Mouse (Mus musculus) urinary bladder, adult 18-20 months (tissue): Measurements from ENCODE around the gene Prpf38b.

Source experiments
- DNase-seq, 2 experiments: peaks; one replicate each; pipeline ENCODE4 v3.0.0; 2022; ENCODE audit warnings: low spot score in 2 of 2, mixed read lengths in 2 of 2

The Prpf38b gene

DNA sequence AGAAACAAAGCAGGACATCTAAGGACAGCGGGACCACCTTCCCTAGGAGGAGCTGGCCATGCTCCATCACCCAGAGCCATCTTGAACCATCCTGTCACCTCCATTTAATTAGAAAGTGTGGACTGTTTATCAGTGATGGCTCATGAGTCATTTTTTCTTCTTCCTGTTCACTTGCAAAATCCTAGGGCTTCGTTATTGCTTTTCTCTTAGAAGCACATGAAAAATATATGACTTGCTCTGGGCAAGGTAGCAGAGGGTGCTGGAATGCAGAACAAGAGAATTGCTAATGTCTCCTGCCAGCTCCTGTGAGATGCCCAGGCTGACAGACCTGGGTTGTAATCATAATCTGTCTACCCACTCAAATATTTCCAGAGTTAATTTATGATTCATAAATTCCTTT lies 50.7 kb downstream of the Prpf38b start:
- no peak for DNase-seq

GRCm38 (mm10) chr3:108858231-108858770 lies 53.2 kb downstream of the Prpf38b start:
- DNase-seq: peak in 1 of 2 experiments; percentile 30

GRCm38 (mm10) chr3:108857714-108858113 lies 53.8 kb downstream of the Prpf38b start:
- DNase-seq: no peak

DNA sequence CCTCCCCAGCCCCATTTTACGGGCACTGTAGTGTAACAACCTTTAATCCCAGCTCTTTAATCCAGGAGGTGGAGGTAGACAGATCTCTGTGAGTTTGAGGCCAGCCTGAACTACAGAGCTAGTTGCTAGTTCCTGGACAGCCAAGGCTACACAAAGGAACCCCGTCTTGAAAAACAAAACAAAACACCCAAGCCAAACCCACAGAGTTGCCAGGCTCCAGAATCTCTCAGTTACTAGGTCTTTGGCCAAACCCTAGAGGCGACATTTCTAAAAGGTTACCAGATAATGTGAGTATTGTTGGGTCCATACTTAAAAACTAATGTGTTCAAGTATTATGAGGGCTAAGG lies 54.4 kb downstream of the Prpf38b start:
- DNase-seq: no peak

GRCm38 (mm10) chr3:108856386-108857123 lies 55.0 kb downstream of the Prpf38b start:
- no peak for DNase-seq

DNA sequence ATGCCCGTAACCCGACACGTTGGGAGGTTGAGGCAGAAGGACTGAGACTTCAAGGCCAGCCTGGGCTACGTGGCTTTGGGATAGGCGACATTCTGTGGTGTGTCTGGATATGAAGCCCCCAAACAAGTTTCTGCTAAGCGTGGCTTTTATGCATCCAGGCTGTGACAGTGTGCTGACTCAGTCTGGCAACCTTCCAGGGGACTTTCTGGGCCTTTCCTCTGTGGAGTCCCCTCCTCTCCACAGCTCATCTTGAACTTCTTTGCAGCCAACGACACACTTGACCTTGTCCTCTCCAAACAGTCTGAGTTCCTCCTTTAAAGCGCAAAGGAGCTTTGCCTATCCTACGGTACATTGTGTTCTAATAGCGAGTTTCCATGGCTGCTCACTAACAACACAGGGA lies 55.7 kb downstream of the Prpf38b start:
- peak in 1 of 2 experiments; percentile 49 for DNase-seq

DNA sequence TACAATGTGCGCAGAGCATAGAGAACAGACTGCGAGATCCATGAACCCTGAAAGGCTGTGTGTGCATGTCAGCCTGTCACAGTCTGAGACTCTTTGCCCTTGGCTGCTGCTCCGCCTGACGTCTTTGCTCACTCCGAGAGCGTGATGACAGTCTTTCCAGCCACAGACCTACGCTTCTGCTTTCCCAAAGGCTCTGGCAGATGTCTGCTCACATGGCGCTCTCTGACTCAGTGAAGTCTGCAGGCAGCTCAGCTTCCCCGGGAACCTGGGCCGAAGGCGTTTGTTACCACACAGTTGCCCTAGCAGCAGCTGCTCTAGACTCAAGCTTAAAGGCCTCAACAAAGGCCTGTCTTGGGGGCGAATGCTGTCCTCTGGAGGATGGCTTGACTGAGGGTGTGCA lies 56.2 kb downstream of the Prpf38b start:
- no peak for DNase-seq

GRCm38 (mm10) chr3:108853266-108853665 lies 58.3 kb downstream of the Prpf38b start:
- no peak for DNase-seq
